Mouse (Mus musculus) CH12.LX (cell line): Measurements from ENCODE around the gene Olfr763. TPM values are rescaled to one million over a fixed set of nuclear protein-coding genes. Genes with fewer than 3 reads are reported as not detected.
A peak's percentile ranks its signal among the peaks of the same experiment; 100 is the strongest.

Experiments used
- DNase-seq: peaks from one replicate; pipeline ENCODE4 v3.0.0-alpha.2; 2013; ENCODE audit errors: extremely low read depth
- H3K27ac ChIP-seq: 2 replicates; pipeline ENCODE4 v1.5.1; 2012; ENCODE audit warnings: low read depth, mild to moderate bottlenecking, control low read depth, moderate library complexity; ENCODE audit not compliant: insufficient read depth
- H3K27me3 ChIP-seq: replicated peaks from 2 replicates; pipeline ENCODE3; 2012; ENCODE audit warnings: inconsistent platforms
- H3K36me3 ChIP-seq, 2 experiments: replicated peaks in 1 of 2; 2 replicates each; pipeline versions ENCODE3 to v1.6.1; 2012; ENCODE audit warnings: inconsistent platforms in 1 of 2, low read length in 1 of 2, mild to moderate bottlenecking in 1 of 2, mixed read lengths in 1 of 2, moderate library complexity in 1 of 2; ENCODE audit not compliant: control insufficient read depth in 1 of 2, insufficient read depth in 1 of 2
- H3K4me1 ChIP-seq, 2 experiments: 2 replicates each; pipeline ENCODE4 v1.6.1; 2012; ENCODE audit warnings: inconsistent platforms in 1 of 2, moderate library complexity in 1 of 2; ENCODE audit not compliant: insufficient read depth in 2 of 2, control insufficient read depth in 1 of 2
- H3K4me2 ChIP-seq: 2 replicates; pipeline ENCODE4 v1.6.1; 2012; ENCODE audit warnings: low read depth, mild to moderate bottlenecking, control low read depth; ENCODE audit not compliant: poor library complexity, insufficient read depth, severe bottlenecking
- H3K4me3 ChIP-seq, 3 experiments: fragments of 150-350 bp in 1 of 3; sonication (generic) in 1 of 3; replicated peaks in 1 of 3; 2 replicates each; pipeline versions ENCODE3 to v1.5.1; 2011 to 2012; ENCODE audit warnings: low read depth in 2 of 3, low read length in 2 of 3, mild to moderate bottlenecking in 2 of 3, moderate library complexity in 2 of 3, control low read depth in 1 of 3, improper control_type of control experiment in 1 of 3, inconsistent platforms in 1 of 3, mixed read lengths in 1 of 3; ENCODE audit not compliant: poor library complexity in 1 of 3
- H3K79me2 ChIP-seq: replicated peaks from 2 replicates; pipeline ENCODE4 v1.6.1; 2012; ENCODE audit warnings: mild to moderate bottlenecking, moderate library complexity; ENCODE audit not compliant: control insufficient read depth, poor library complexity, insufficient read depth, severe bottlenecking; ENCODE audit errors: extremely low read depth
- H3K9ac ChIP-seq: 2 replicates; pipeline ENCODE4 v1.6.1; 2012; ENCODE audit warnings: low read depth, mild to moderate bottlenecking, control low read depth, moderate library complexity; ENCODE audit not compliant: insufficient read depth
- H3K9me3 ChIP-seq: replicated peaks from 2 replicates; pipeline ENCODE3; 2012; ENCODE audit warnings: low read length, inconsistent platforms, mixed read lengths
- CHD2 ChIP-seq: IDR thresholded peaks from 2 replicates; pipeline ENCODE4 v1.6.1; 2011; ENCODE audit warnings: low read length, improper control_type of control experiment
- EP300 ChIP-seq: IDR thresholded peaks from 2 replicates; pipeline ENCODE4 v1.6.1; 2011; ENCODE audit warnings: low read length, improper control_type of control experiment
- GABPA ChIP-seq: IDR thresholded peaks from 2 replicates; pipeline ENCODE4 v1.6.1; 2012; ENCODE audit warnings: low read depth, low read length, improper control_type of control experiment, inconsistent platforms; ENCODE audit not compliant: insufficient replicate concordance
- IRF4 ChIP-seq: IDR thresholded peaks from 2 replicates; pipeline ENCODE4 v1.6.1; 2014; ENCODE audit warnings: low read depth, mild to moderate bottlenecking, inconsistent platforms, low read length, improper control_type of control experiment
- MAFK ChIP-seq: IDR thresholded peaks from 2 replicates; pipeline ENCODE4 v1.6.1; 2011; ENCODE audit warnings: low read length, improper control_type of control experiment; ENCODE audit not compliant: insufficient replicate concordance
- MAX ChIP-seq: IDR thresholded peaks from 2 replicates; pipeline ENCODE4 v1.6.1; 2011; ENCODE audit warnings: low read length, improper control_type of control experiment
- MAZ ChIP-seq: IDR thresholded peaks from 2 replicates; pipeline ENCODE4 v1.6.1; 2012; ENCODE audit warnings: low read depth, mild to moderate bottlenecking, inconsistent platforms, low read length, improper control_type of control experiment, moderate library complexity
- MXI1 ChIP-seq: IDR thresholded peaks from 2 replicates; pipeline ENCODE4 v1.6.1; 2011; ENCODE audit warnings: mild to moderate bottlenecking, low read depth, low read length, improper control_type of control experiment
- NELFE ChIP-seq: IDR thresholded peaks from 2 replicates; pipeline ENCODE4 v1.6.1; 2011; ENCODE audit warnings: low read depth, low read length, improper control_type of control experiment
- NRF1 ChIP-seq: IDR thresholded peaks from 2 replicates; pipeline ENCODE4 v1.6.1; 2014; ENCODE audit warnings: low read depth, mild to moderate bottlenecking, inconsistent platforms, low read length, improper control_type of control experiment, moderate library complexity
- PAX5 ChIP-seq: IDR thresholded peaks from 2 replicates; pipeline ENCODE4 v1.6.1; 2012; ENCODE audit warnings: low read length, inconsistent platforms, mixed read lengths
- POLR2A ChIP-seq: IDR thresholded peaks from 2 replicates; pipeline ENCODE4 v1.6.1; 2011; ENCODE audit warnings: low read depth, mild to moderate bottlenecking, improper control_type of control experiment, low read length
- SIN3A ChIP-seq: IDR thresholded peaks from 2 replicates; pipeline ENCODE4 v1.6.1; 2012; ENCODE audit warnings: low read length, improper control_type of control experiment, inconsistent platforms
- SMC3 ChIP-seq: IDR thresholded peaks from 2 replicates; pipeline ENCODE4 v1.6.1; 2011; ENCODE audit warnings: low read depth, low read length, improper control_type of control experiment
- TBP ChIP-seq: conservative IDR thresholded peaks from 2 replicates; pipeline ENCODE4 v1.6.1; 2011; ENCODE audit warnings: low read depth, low read length, improper control_type of control experiment
- USF2 ChIP-seq: conservative IDR thresholded peaks from 2 replicates; pipeline ENCODE4 v1.6.1; 2011; ENCODE audit warnings: low read depth, low read length, improper control_type of control experiment
- ZMIZ1 ChIP-seq: IDR thresholded peaks from 2 replicates; pipeline ENCODE4 v1.6.1; 2012; ENCODE audit warnings: low read depth, mild to moderate bottlenecking, inconsistent platforms, low read length, improper control_type of control experiment
- ZNF384 ChIP-seq: IDR thresholded peaks from 2 replicates; pipeline ENCODE4 v1.6.1; 2012; ENCODE audit warnings: low read depth, low read length, improper control_type of control experiment, inconsistent platforms
- dilution Hi-C: fragments of 300-500 bp; cut with MboI; formaldehyde crosslinking; loops from 2 replicates; pipeline ENCODE4 v1.14.3; 2020; ENCODE audit warnings: low sequenced_read_pairs; ENCODE audit not compliant: extremely low pct_unique_long_range_greater_than_20kb, extremely low pct_ligation_motif_present
- in situ Hi-C: fragments of 300-500 bp; cut with MboI; formaldehyde crosslinking; loops from 3 replicates; pipeline ENCODE4 v1.14.3; 2019; ENCODE audit warnings: low sequenced_read_pairs, low pct_ligation_motif_present, low pct_unique_long_range_greater_than_20kb, mixed read lengths
- polyA plus RNA-seq: library from polyadenylated mRNA; unstranded; fragments of >175 nt; gene quantifications from 2 replicates; pipeline ENCODE4 v1.2.1, GENCODE M21; 2012; ENCODE audit warnings: low read depth; ENCODE audit not compliant: insufficient read length
- total RNA-seq, 2 experiments: library from RNA; depleted of rRNA; stranded (reverse); fragments of 300-350 nt in 1 of 2; fragments of >200 nt in 1 of 2; gene quantifications; 2 replicates each; pipeline ENCODE4 v1.2.3; 2012 to 2014

Gene Olfr763
- total and polyA plus RNA-seq, 3 experiments = not detected

GRCm38 (mm10) chr10:128965871-128966270 is 44.7 kb upstream of the Olfr763 start:
- Histone ChIP-seq H3K36me3 (no peaks in the 10 kb centered on the region), H3K27me3 (no peaks in the 10 kb centered on the region), H3K79me2 (no peaks in the 10 kb centered on the region; the same call in 1 of the 2 replicates), H3K9ac (no peak overlapping the region), H3K4me2 (no peak overlapping the region), H3K27ac (no peak overlapping the region), H3K4me1 (peaks cover 5 to 25% of the 10 kb centered on the region in 2 experiments; a peak in 3 of 4 replicates), H3K9me3 (no peaks in the 10 kb centered on the region), H3K4me3 (no peak overlapping the region)
- in situ Hi-C loops (no loop called here), dilution Hi-C loops (no loop called here)
- TF ChIP-seq USF2 (no peak), IRF4 (no peak), ZMIZ1 (no peak), MAX (no peak), MAFK (no peak), GABPA (no peak), NRF1 (no peak), POLR2A (no peak), PAX5 (no peak), ZNF384 (no peak), NELFE (no peak), CHD2 (no peak), SIN3A (no peak), SMC3 (no peak), MAZ (no peak), TBP (no peak), MXI1 (no peak)
- DNase-seq = peak; percentile 17

- H3K4me3 ChIP-seq = no peak overlapping the region
- no peak overlapping the region for H3K9ac ChIP-seq
- in situ Hi-C loops = no loop called here
- no peaks in the 10 kb centered on the region for H3K79me2 ChIP-seq
- no peak for DNase-seq
- peaks cover 5 to 24% of the 10 kb centered on the region in 2 experiments; a peak in 3 of 4 replicates for H3K4me1 ChIP-seq
- no peak overlapping the region for H3K4me2 ChIP-seq
- no peaks in the 10 kb centered on the region for H3K36me3 ChIP-seq
- H3K27ac ChIP-seq = no peak overlapping the region
- no peaks in the 10 kb centered on the region for H3K9me3 ChIP-seq
- no peak for TF ChIP-seq PAX5
- no peak for TF ChIP-seq EP300
- peak; percentile 68 for TF ChIP-seq ZNF384
- dilution Hi-C loops = no loop called here
- H3K27me3 ChIP-seq = no peaks in the 10 kb centered on the region
These were observed 42.2 kb upstream of the Olfr763 start for GRCm38 (mm10) chr10:128968341-128968749.
